Mouse (Mus musculus) MEL (cell line): ENCODE measurements around the gene Nectin2. TPM values are rescaled to one million over a fixed set of nuclear protein-coding genes. Genes with fewer than 3 reads are reported as not detected.

Source experiments
- DNase-seq: peaks from one replicate; pipeline ENCODE4 v3.0.0; 2011; ENCODE audit warnings: low read depth, low spot score
- H3K27ac ChIP-seq: 2 replicates; pipeline ENCODE4 v1.5.1; 2012; ENCODE audit warnings: low read depth, mild to moderate bottlenecking, control low read depth, low read length, moderate library complexity; ENCODE audit not compliant: control insufficient read depth
- H3K27me3 ChIP-seq, 2 experiments: fragments of 150-350 bp in 1 of 2; sonication (generic) in 1 of 2; 2 replicates each; pipeline ENCODE4 v1.6.1; 2012; ENCODE audit warnings: low read length in 2 of 2, mild to moderate bottlenecking in 2 of 2, improper control_type of control experiment in 1 of 2, moderate library complexity in 1 of 2; ENCODE audit not compliant: insufficient read depth in 2 of 2, control insufficient read depth in 1 of 2
- H3K36me3 ChIP-seq, 2 experiments: 2 replicates each; pipeline ENCODE4 v1.6.1; 2012 to 2014; ENCODE audit warnings: low read length in 2 of 2, improper control_type of control experiment in 1 of 2, inconsistent platforms in 1 of 2, mild to moderate bottlenecking in 1 of 2; ENCODE audit not compliant: insufficient read depth in 2 of 2, control insufficient read depth in 1 of 2
- H3K4me1 ChIP-seq, 2 experiments: fragments of 150-350 bp in 1 of 2; sonication (generic) in 1 of 2; 2 replicates each; pipeline ENCODE4 v1.6.1; 2012; ENCODE audit warnings: low read length in 2 of 2, improper control_type of control experiment in 1 of 2, mild to moderate bottlenecking in 1 of 2; ENCODE audit not compliant: insufficient read depth in 2 of 2, control insufficient read depth in 1 of 2
- H3K4me3 ChIP-seq, 2 experiments: fragments of 150-350 bp in 1 of 2; sonication (generic) in 1 of 2; 2 replicates each; pipeline ENCODE4 v1.5.1; 2012; ENCODE audit warnings: low read depth in 2 of 2, low read length in 2 of 2, mild to moderate bottlenecking in 2 of 2, moderate library complexity in 2 of 2, control low read depth in 1 of 2, improper control_type of control experiment in 1 of 2; ENCODE audit not compliant: control insufficient read depth in 1 of 2, insufficient read depth in 1 of 2
- H3K79me2 ChIP-seq: 2 replicates; pipeline ENCODE4 v1.6.1; 2012; ENCODE audit warnings: mild to moderate bottlenecking, low read length, moderate library complexity; ENCODE audit not compliant: control insufficient read depth, poor library complexity, insufficient read depth
- H3K9ac ChIP-seq: 2 replicates; pipeline ENCODE4 v1.6.1; 2012; ENCODE audit warnings: low read depth, mild to moderate bottlenecking, control low read depth, low read length, moderate library complexity; ENCODE audit not compliant: control insufficient read depth, poor library complexity, severe bottlenecking
- H3K9me3 ChIP-seq: fragments of 150-350 bp; sonication (generic); replicated peaks from 2 replicates; pipeline ENCODE4 v1.6.1; 2012; ENCODE audit warnings: mild to moderate bottlenecking, low read length, improper control_type of control experiment, moderate library complexity; ENCODE audit not compliant: insufficient read depth
- BHLHE40 ChIP-seq: IDR thresholded peaks from 2 replicates; pipeline ENCODE4 v1.6.1; 2012; ENCODE audit warnings: low read depth, mild to moderate bottlenecking, inconsistent platforms, low read length, improper control_type of control experiment, borderline replicate concordance
- MAX ChIP-seq: IDR thresholded peaks from 2 replicates; pipeline ENCODE4 v1.6.1; 2011; ENCODE audit warnings: low read length, improper control_type of control experiment
- MAZ ChIP-seq: IDR thresholded peaks from 2 replicates; pipeline ENCODE4 v1.6.1; 2012; ENCODE audit warnings: low read depth, mild to moderate bottlenecking, inconsistent platforms, low read length, improper control_type of control experiment
- MEF2A ChIP-seq: IDR thresholded peaks from 2 replicates; pipeline ENCODE4 v1.6.1; 2014; ENCODE audit warnings: low read depth, mild to moderate bottlenecking, inconsistent platforms, low read length, improper control_type of control experiment; ENCODE audit not compliant: poor library complexity, insufficient replicate concordance, severe bottlenecking; ENCODE audit errors: extremely low read depth
- NELFE ChIP-seq: IDR thresholded peaks from 2 replicates; pipeline ENCODE4 v1.6.1; 2011; ENCODE audit warnings: low read depth, low read length, improper control_type of control experiment
- NRF1 ChIP-seq: IDR thresholded peaks from 2 replicates; pipeline ENCODE4 v1.6.1; 2014; ENCODE audit warnings: low read depth, mild to moderate bottlenecking, inconsistent platforms, low read length, improper control_type of control experiment, moderate library complexity; ENCODE audit not compliant: poor library complexity, insufficient read depth, severe bottlenecking
- SIN3A ChIP-seq: IDR thresholded peaks from 2 replicates; pipeline ENCODE4 v1.6.1; 2012; ENCODE audit warnings: low read length, improper control_type of control experiment, inconsistent platforms
- TBP ChIP-seq: IDR thresholded peaks from 2 replicates; pipeline ENCODE4 v1.8.0; 2011; ENCODE audit warnings: low read depth, low read length, improper control_type of control experiment
- USF1 ChIP-seq: IDR thresholded peaks from 2 replicates; pipeline ENCODE4 v1.6.1; 2014; ENCODE audit warnings: low read depth, mild to moderate bottlenecking, inconsistent platforms, low read length, improper control_type of control experiment, moderate library complexity
- USF2 ChIP-seq, 2 experiments: IDR thresholded peaks; 2 replicates each; pipeline ENCODE4 v1.6.1; 2011 to 2012; ENCODE audit warnings: improper control_type of control experiment in 2 of 2, low read length in 2 of 2, borderline replicate concordance in 1 of 2, inconsistent platforms in 1 of 2, low read depth in 1 of 2, mild to moderate bottlenecking in 1 of 2; ENCODE audit not compliant: insufficient read depth in 1 of 2
- ZKSCAN1 ChIP-seq: IDR thresholded peaks from 2 replicates; pipeline ENCODE4 v1.6.1; 2012; ENCODE audit warnings: low read depth, mild to moderate bottlenecking, inconsistent platforms, low read length, improper control_type of control experiment, moderate library complexity
- ZMIZ1 ChIP-seq: IDR thresholded peaks from 2 replicates; pipeline ENCODE4 v1.6.1; 2012; ENCODE audit warnings: low read depth, mild to moderate bottlenecking, inconsistent platforms, low read length, improper control_type of control experiment, moderate library complexity
- ZNF384 ChIP-seq: IDR thresholded peaks from 2 replicates; pipeline ENCODE4 v1.6.1; 2012; ENCODE audit warnings: low read depth, mild to moderate bottlenecking, inconsistent platforms, low read length, improper control_type of control experiment
- polyA plus RNA-seq, 2 experiments: library from polyadenylated mRNA; stranded (reverse) in 1 of 2; unstranded in 1 of 2; fragments of >175 nt in 1 of 2; fragments of >200 nt in 1 of 2; gene quantifications; 2 replicates each; pipeline versions ENCODE4 v1.2.1 to v1.2.4; 2012; ENCODE audit warnings: low replicate concordance in 2 of 2, low read depth in 1 of 2; ENCODE audit not compliant: insufficient read length in 2 of 2, insufficient read depth in 1 of 2, missing spikeins in 1 of 2
- total RNA-seq: library from RNA; depleted of rRNA; stranded (reverse); fragments of 300-350 nt; gene quantifications from 2 replicates; pipeline ENCODE4 v1.2.3, GENCODE M21; 2012

The Nectin2 gene
- total and polyA plus RNA-seq, 3 experiments: 6.9 to 25.6 TPM; not detected in 1

DNA sequence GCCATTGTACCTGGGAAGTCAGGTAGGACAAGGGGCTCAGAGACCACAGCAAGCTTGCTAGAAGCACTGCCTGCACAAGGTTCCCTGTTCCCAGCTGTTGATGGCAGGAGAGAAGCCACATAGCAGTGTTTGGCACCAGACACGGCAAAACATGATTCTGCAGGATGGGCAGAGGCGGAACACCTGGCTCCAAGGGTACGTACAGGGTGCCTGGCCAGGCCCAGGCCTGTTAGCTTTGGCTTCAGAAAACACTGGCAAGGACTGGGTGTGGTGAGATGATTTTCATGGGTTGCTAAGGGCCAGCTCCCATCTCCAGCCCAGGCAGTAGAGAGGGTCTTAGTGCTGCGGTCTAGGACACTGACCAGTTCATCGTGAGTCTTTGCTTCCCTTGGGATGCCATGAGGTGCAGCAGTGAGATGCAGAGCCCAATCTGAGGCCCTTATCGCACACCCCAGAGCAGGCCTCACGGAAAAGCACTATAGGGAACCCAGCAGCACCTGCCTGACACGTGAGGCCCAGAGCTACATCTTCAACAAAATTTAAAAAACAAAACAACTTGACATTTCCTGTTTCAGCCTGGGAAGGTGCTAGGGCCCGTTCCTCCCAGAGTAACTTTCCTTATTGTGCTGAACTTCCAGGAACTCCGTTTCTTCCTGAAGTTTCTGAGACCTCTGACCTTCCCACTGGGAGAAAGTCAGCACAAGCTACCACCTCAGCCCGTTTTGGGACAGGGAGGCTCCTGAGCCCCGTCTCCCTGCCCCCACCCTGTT, 49.8 kb downstream of the Nectin2 start:
- Histone ChIP-seq H3K4me3 (no peak overlapping the region), H3K27ac (peak overlapping the region; percentile 13; the same call in 1 of the 2 replicates), H3K27me3 (no peaks in the 10 kb centered on the region), H3K9ac (peak overlapping the region; percentile 8; the same call in 1 of the 2 replicates), H3K9me3 (no peaks in the 10 kb centered on the region), H3K79me2 (no peaks in the 10 kb centered on the region)
- no peak for DNase-seq
- TF ChIP-seq TBP (no peak), ZKSCAN1 (no peak), MAZ (0 out of 2 replicates have a peak, but pooled peaks have one; percentile 1), NRF1 (no peak), NELFE (no peak), SIN3A (0 out of 2 replicates have a peak, but pooled peaks have one; percentile 7), BHLHE40 (no peak), ZMIZ1 (no peak), USF2 (IDR thresholded peaks at IDR 0.05; ENCODE audit: borderline replicate concordance in 1 of 2, insufficient read depth in 1 of 2, low read depth in 1 of 2, low read length in 2 of 2) (no peak), MEF2A (no peak), USF1 (no peak)
- TF ChIP-seq, all 39 proteins: peak for 2
- Histone ChIP-seq H3K4me1 (peaks cover 3 to 38% of the 10 kb centered on the region in 2 experiments), H3K36me3 (peaks cover 3 to 32% of the 10 kb centered on the region in 2 experiments; a peak in 3 of 4 replicates)

DNA sequence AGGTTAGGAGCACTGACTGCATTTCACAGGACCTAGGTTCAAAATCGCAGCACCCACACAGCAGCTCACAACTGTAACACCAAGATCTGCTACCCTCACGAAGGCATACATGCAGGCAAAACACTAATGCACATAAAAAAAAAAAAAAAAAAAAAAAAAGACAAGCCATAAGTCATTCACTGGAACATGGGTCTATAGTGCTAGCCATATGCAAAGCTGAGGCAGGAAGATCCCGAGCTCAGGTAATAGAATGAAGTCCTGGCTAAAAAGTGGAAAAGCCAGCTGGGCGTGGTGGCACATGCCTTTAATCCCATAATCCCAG, 50.5 kb downstream of the Nectin2 start:
- peaks cover 3 to 39% of the 10 kb centered on the region in 2 experiments for H3K4me1 ChIP-seq
- no peak overlapping the region for H3K9ac ChIP-seq
- no peak for DNase-seq
- H3K79me2 ChIP-seq: no peaks in the 10 kb centered on the region
- H3K9me3 ChIP-seq: no peaks in the 10 kb centered on the region
- no peak for TF ChIP-seq ZKSCAN1
- no peak for TF ChIP-seq MAX
- peak; percentile 79 for TF ChIP-seq ZNF384
- TF ChIP-seq TBP: 0 out of 2 replicates have a peak, but pooled peaks have one; percentile 1
- TF ChIP-seq, all 39 proteins: peak for 2
- Histone ChIP-seq H3K27ac (0 out of 2 replicates have a peak overlapping the region, but pooled peaks have one; percentile 13), H3K4me3 (no peak overlapping the region), H3K36me3 (peaks cover 3 to 35% of the 10 kb centered on the region in 2 experiments; a peak in 3 of 4 replicates), H3K27me3 (no peaks in the 10 kb centered on the region)
